Comparison of ENCODE assay signal across 8 mouse cellular contexts in genomic region chr14:54754602-54755018, GRCm38 (mm10). TPM values are rescaled to one million over a fixed set of nuclear protein-coding genes. Genes with fewer than 3 reads are reported as not detected.
A peak's percentile ranks its signal among the peaks of the same experiment; 100 is the strongest.
DNase-seq lines count a peak whose midpoint lies in the region; ATAC-seq and TF ChIP-seq lines count a peak whose summit lies in the region.

No protein-coding gene starts in this region.

- no peak for DNase-seq in cerebellum, adult 11-12 months
- peak; percentile 80 for DNase-seq in Muller cell, postnatal 12 days (ENCODE audit: inconsistent ontology term)
- peak; percentile 40 for DNase-seq in fibroblast of lung, adult 2 months (ENCODE audit: low read depth)
- DNase-seq in lung, embryonic 14.5 days = peak; percentile 81

- 0 out of 2 replicates have a peak, but pooled peaks have one; percentile 56 for ATAC-seq in cerebellum, adult (ENCODE audit: insufficient number of reproducible peaks, low FRiP score, low TSS enrichment)
- ATAC-seq in intestine, embryonic 15.5 days = peak; percentile 88
- peak; percentile 75 for ATAC-seq in lung, embryonic 14.5 days (ENCODE audit: insufficient read depth)
- 0 out of 2 replicates have a peak, but pooled peaks have one; percentile 10 for ATAC-seq in neutrophil, adult 5-6 weeks (ENCODE audit: extremely low read depth, insufficient number of reproducible peaks, low FRiP score, poor library complexity, severe bottlenecking)
- no peak for ATAC-seq in megakaryocyte-erythroid progenitor cell, adult 5-6 weeks (replicated peaks; ENCODE audit: low FRiP score, low TSS enrichment, poor library complexity, severe bottlenecking)

- no peaks in the 10 kb centered on the region for H3K36me3 ChIP-seq in intestine, embryonic 15.5 days
- no peaks in the 10 kb centered on the region for H3K36me3 ChIP-seq in lung, embryonic 14.5 days (ENCODE audit: insufficient read depth)

- no peaks in the 10 kb centered on the region for H3K27me3 ChIP-seq in intestine, embryonic 15.5 days (replicated peaks)
- H3K27me3 ChIP-seq in lung, embryonic 14.5 days (ENCODE audit: insufficient read depth, low read length) = no peaks in the 10 kb centered on the region

- H3K4me3 ChIP-seq in intestine, embryonic 15.5 days (replicated peaks) = no peak overlapping the region
- no peak overlapping the region for H3K4me3 ChIP-seq in lung, embryonic 14.5 days (ENCODE audit: low read depth, low read length)

- no peaks in the 10 kb centered on the region for H3K9me3 ChIP-seq in intestine, embryonic 15.5 days
- no peaks in the 10 kb centered on the region for H3K9me3 ChIP-seq in lung, embryonic 14.5 days (ENCODE audit: low read depth, low read length)

- WGBS in intestine, embryonic 15.5 days = 12% methylated on average over 6 of the region's 6 CpGs
- 27% methylated on average over 6 of the region's 6 CpGs for WGBS in lung, embryonic 14.5 days

- peaks cover 9% of the 10 kb centered on the region for H3K4me1 ChIP-seq in intestine, embryonic 15.5 days (replicated peaks)
- 0 out of 2 replicates have a peak, but pooled peaks cover 5% of the 10 kb centered on the region for H3K4me1 ChIP-seq in lung, embryonic 14.5 days (ENCODE audit: insufficient read depth)

- H3K27ac ChIP-seq in intestine, embryonic 15.5 days = peak overlapping the region; percentile 78
- H3K27ac ChIP-seq in lung, embryonic 14.5 days (ENCODE audit: low read depth) = peak overlapping the region; percentile 60

- TF ChIP-seq CTCF in lung, embryonic 14.5 days (IDR thresholded peaks at IDR 0.05; ENCODE audit: low read depth) = no peak

- peak overlapping the region; percentile 18; the same call in 1 of the 2 replicates for H3K4me2 ChIP-seq in intestine, embryonic 15.5 days (replicated peaks)
- peak overlapping the region; percentile 38; the same call in 1 of the 2 replicates for H3K4me2 ChIP-seq in lung, embryonic 14.5 days

- no peak overlapping the region for H3K9ac ChIP-seq in intestine, embryonic 15.5 days
- H3K9ac ChIP-seq in lung, embryonic 14.5 days = no peak overlapping the region

RNA-seq across cellular contexts. Expression of gene Slc7a8, which starts 27.1 kb away (rescaled TPM):
- 30.9 and 33.0 TPM in 2 replicates for polyA plus RNA-seq in intestine, embryonic 15.5 days (2015; fragmentation: Nextera tagmentation; extraction: Ambion mirVana)
- polyA plus RNA-seq in lung, embryonic 14.5 days (2014; fragmentation: Nextera tagmentation; extraction: Ambion mirVana) = 2.7 and 3.0 TPM in 2 replicates
- total RNA-seq in neutrophil, adult 5-6 weeks (2017) = 0.49 and 0.81 TPM in 2 replicates
- 0.13 and 0.37 TPM in 2 replicates for total RNA-seq in megakaryocyte-erythroid progenitor cell, adult 5-6 weeks (2014; fragmentation: Nextera tagmentation)
- 0.34 TPM in 1 of 2 replicates, not detected in the other for total RNA-seq in megakaryocyte-erythroid progenitor cell, adult 5-6 weeks (2017)

RNA-seq across cellular contexts. Expression of gene Cebpe, which starts 42.6 kb away (rescaled TPM):
- polyA plus RNA-seq in intestine, embryonic 15.5 days (2015; fragmentation: Nextera tagmentation; extraction: Ambion mirVana) = 0.19 and 0.21 TPM in 2 replicates
- not detected in 2 replicates for polyA plus RNA-seq in lung, embryonic 14.5 days (2014; fragmentation: Nextera tagmentation; extraction: Ambion mirVana)
- 9.1 and 9.2 TPM in 2 replicates for total RNA-seq in neutrophil, adult 5-6 weeks (2017)
- 1.4 and 5.7 TPM in 2 replicates for total RNA-seq in megakaryocyte-erythroid progenitor cell, adult 5-6 weeks (2014; fragmentation: Nextera tagmentation)
- not detected in 2 replicates for total RNA-seq in megakaryocyte-erythroid progenitor cell, adult 5-6 weeks (2017)

RNA-seq across cellular contexts. Expression of gene Gm29776, which starts 56.0 kb away (rescaled TPM):
- polyA plus RNA-seq in intestine, embryonic 15.5 days (2015; fragmentation: Nextera tagmentation; extraction: Ambion mirVana) = 0.11 and 0.15 TPM in 2 replicates
- polyA plus RNA-seq in lung, embryonic 14.5 days (2014; fragmentation: Nextera tagmentation; extraction: Ambion mirVana) = 0.12 and 0.15 TPM in 2 replicates
- not detected in 2 replicates for total RNA-seq in neutrophil, adult 5-6 weeks (2017)
- not detected in 2 replicates for total RNA-seq in megakaryocyte-erythroid progenitor cell, adult 5-6 weeks (2014; fragmentation: Nextera tagmentation)
- not detected in 2 replicates for total RNA-seq in megakaryocyte-erythroid progenitor cell, adult 5-6 weeks (2017)

RNA-seq across cellular contexts. Expression of gene Rnf212b, which starts 59.3 kb away (rescaled TPM):
- not detected in 2 replicates for polyA plus RNA-seq in intestine, embryonic 15.5 days (2015; fragmentation: Nextera tagmentation; extraction: Ambion mirVana)
- polyA plus RNA-seq in lung, embryonic 14.5 days (2014; fragmentation: Nextera tagmentation; extraction: Ambion mirVana) = not detected in 2 replicates
- total RNA-seq in neutrophil, adult 5-6 weeks (2017) = not detected in 2 replicates
- total RNA-seq in megakaryocyte-erythroid progenitor cell, adult 5-6 weeks (2014; fragmentation: Nextera tagmentation) = not detected in 2 replicates
- not detected in 2 replicates for total RNA-seq in megakaryocyte-erythroid progenitor cell, adult 5-6 weeks (2017)
